Mouse (Mus musculus): ENCODE measurements around the gene Llph. TPM values are rescaled to one million over a fixed set of nuclear protein-coding genes. Genes with fewer than 3 reads are reported as not detected.

Llph gene
- total and polyA plus RNA-seq, 3 experiments, result 75.9 to 237 (median 103) TPM

DNA sequence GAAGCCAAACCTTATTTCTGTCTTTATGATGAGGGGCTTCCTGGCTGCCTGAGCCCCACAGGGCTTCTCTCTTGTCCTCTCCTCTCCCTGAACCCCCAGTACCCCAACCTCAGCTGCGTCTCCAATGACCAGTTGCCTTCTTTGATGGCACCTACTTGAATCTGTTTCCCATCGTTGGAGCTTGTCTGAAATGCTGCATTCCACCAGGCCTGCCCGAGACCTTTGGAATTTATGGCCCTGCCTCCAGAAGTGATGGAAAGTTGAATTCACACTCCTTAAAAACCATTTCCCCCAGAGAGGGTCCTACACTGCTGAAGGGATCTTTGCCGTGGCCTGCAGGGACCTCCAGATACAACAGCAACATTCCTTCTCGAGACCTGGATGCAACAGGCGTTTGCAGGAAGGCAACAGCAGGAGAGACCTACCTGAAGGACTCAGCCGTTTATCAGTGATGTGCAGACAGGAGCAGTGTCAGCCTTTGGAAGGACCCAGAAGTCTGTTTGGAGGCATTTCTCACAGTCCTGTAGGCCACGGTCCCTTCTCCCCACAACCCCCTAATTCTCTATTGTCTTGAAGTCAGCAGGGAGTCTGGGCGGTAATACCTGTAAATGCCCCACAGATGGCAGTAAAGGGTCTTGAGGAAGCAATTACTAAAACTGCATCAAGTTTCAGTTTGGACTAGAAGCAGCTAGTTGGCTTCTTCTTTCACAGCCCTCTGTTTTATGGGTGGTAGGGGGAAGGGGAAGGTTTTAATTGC is 20.3 kb downstream of the Llph start:
- Histone ChIP-seq H3K4me1 (ENCODE audit: control insufficient read depth in 1 of 2, insufficient read depth in 2 of 2) (peaks cover 4 to 18% of the 10 kb centered on the region in 2 experiments), H3K27me3 (replicated peaks) (no peaks in the 10 kb centered on the region), H3K9ac (ENCODE audit: insufficient read depth, low read depth) (no peak overlapping the region), H3K4me3 (replicated peaks in 1 of 3; ENCODE audit: low read depth in 2 of 3, low read length in 2 of 3, poor library complexity in 1 of 3) (no peak overlapping the region), H3K27ac (ENCODE audit: insufficient read depth, low read depth) (no peak overlapping the region), H3K9me3 (replicated peaks; ENCODE audit: low read length) (no peaks in the 10 kb centered on the region), H3K79me2 (replicated peaks; ENCODE audit: control insufficient read depth, extremely low read depth, insufficient read depth, poor library complexity, severe bottlenecking) (no peaks in the 10 kb centered on the region), H3K36me3 (replicated peaks in 1 of 2; ENCODE audit: control insufficient read depth in 1 of 2, insufficient read depth in 1 of 2, low read length in 1 of 2) (no peaks in the 10 kb centered on the region), H3K4me2 (ENCODE audit: insufficient read depth, low read depth, poor library complexity, severe bottlenecking) (no peak overlapping the region; the same call in 1 of the 2 replicates)
- peak; percentile 89 for DNase-seq (ENCODE audit: extremely low read depth)
- dilution Hi-C loops (cut with MboI; ENCODE audit: extremely low pct_ligation_motif_present, extremely low pct_unique_long_range_greater_than_20kb, low sequenced_read_pairs) (no loop called here), in situ Hi-C loops (cut with MboI; ENCODE audit: low pct_ligation_motif_present, low pct_unique_long_range_greater_than_20kb, low sequenced_read_pairs) (loop anchor here (25.0 kb wide), 1 partner anchor 1015 kb away; no protein-coding TSS in a partner anchor)
- TF ChIP-seq ETS1 (conservative IDR thresholded peaks at IDR 0.05; ENCODE audit: low read depth, low read length) (no peak), MEF2A (IDR thresholded peaks at IDR 0.05; ENCODE audit: borderline replicate concordance, low read depth, low read length) (no peak), ZC3H11A (IDR thresholded peaks at IDR 0.05; ENCODE audit: low read depth, low read length) (no peak), MXI1 (IDR thresholded peaks at IDR 0.05; ENCODE audit: low read depth, low read length) (no peak), POLR2A (IDR thresholded peaks at IDR 0.05; ENCODE audit: low read depth, low read length) (no peak), CTCF (conservative IDR thresholded peaks at IDR 0.05 in 1 of 2, IDR thresholded peaks at IDR 0.05 in 1 of 2; ENCODE audit: low read depth in 2 of 2, low read length in 2 of 2) (peak; percentile 79 to 80), ELF1 (IDR thresholded peaks at IDR 0.05; ENCODE audit: low read depth, low read length) (peak; percentile 30; the same call in 1 of the 2 replicates), SMC3 (IDR thresholded peaks at IDR 0.05; ENCODE audit: low read depth, low read length) (peak; percentile 68), KAT2A (IDR thresholded peaks at IDR 0.05; ENCODE audit: insufficient replicate concordance, low read length) (no peak), IRF4 (IDR thresholded peaks at IDR 0.05; ENCODE audit: low read depth, low read length) (peak; percentile 32), TBP (conservative IDR thresholded peaks at IDR 0.05; ENCODE audit: low read depth, low read length) (0 out of 2 replicates have a peak, but pooled peaks have one; percentile 40), USF2 (conservative IDR thresholded peaks at IDR 0.05; ENCODE audit: low read depth, low read length) (no peak), PAX5 (IDR thresholded peaks at IDR 0.05; ENCODE audit: low read length) (no peak), RAD21 (IDR thresholded peaks at IDR 0.05; ENCODE audit: low read depth, low read length) (peak; percentile 67), EP300 (IDR thresholded peaks at IDR 0.05; ENCODE audit: low read length) (no peak)

DNA sequence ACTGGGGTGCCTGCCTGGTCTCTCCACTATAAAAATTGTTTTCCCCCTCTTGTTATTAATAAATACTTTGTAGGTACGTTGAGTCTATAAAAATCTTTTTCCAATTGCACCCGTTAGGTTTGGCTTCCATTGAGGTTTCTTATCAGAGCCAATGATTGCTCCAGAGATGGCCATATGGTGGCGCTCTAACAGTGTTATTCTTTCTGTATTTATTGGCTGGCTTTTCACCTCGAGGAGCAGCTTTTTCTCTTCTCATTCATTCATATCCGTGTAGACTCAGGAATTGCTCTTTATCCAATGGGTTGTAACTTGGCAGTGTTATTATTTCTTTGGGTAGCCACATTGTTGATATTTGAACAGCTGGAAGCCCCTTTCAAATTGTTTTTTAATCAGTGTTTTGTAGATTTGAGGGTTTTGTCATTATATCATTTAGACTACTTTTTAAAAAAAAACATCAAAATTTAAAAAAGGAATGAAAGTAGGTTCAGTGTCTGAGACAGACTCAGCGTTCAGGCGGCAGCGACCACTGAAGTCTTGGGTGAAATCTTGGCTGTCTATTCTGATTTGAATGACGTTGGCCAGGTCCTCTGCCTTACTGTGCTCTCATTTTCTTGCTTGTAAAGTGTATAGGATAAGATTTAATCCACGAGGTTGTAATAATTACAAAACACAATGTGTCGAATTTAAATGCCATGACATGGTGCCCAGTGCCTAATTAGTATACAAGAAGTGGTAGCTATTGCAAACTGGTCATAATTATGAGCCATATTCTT is 24.2 kb downstream of the Llph start:
- H3K9ac ChIP-seq (ENCODE audit: insufficient read depth, low read depth), result no peak overlapping the region
- no peaks in the 10 kb centered on the region for H3K79me2 ChIP-seq (replicated peaks; ENCODE audit: control insufficient read depth, extremely low read depth, insufficient read depth, poor library complexity, severe bottlenecking)
- no peaks in the 10 kb centered on the region for H3K9me3 ChIP-seq (replicated peaks; ENCODE audit: low read length)
- peak overlapping the region; percentile 22; the same call in 1 of the 2 replicates for H3K4me2 ChIP-seq (ENCODE audit: insufficient read depth, low read depth, poor library complexity, severe bottlenecking)
- peaks cover 0 to 9% of the 10 kb centered on the region in 2 experiments; a peak in 3 of 4 replicates for H3K4me1 ChIP-seq (ENCODE audit: control insufficient read depth in 1 of 2, insufficient read depth in 2 of 2)
- H3K36me3 ChIP-seq (replicated peaks in 1 of 2; ENCODE audit: control insufficient read depth in 1 of 2, insufficient read depth in 1 of 2, low read length in 1 of 2), result no peaks in the 10 kb centered on the region
- in situ Hi-C loops (cut with MboI; ENCODE audit: low pct_ligation_motif_present, low pct_unique_long_range_greater_than_20kb, low sequenced_read_pairs) (loop anchor here (25.0 kb wide), 1 partner anchor 611 kb away; no protein-coding TSS in a partner anchor), dilution Hi-C loops (cut with MboI; ENCODE audit: extremely low pct_ligation_motif_present, extremely low pct_unique_long_range_greater_than_20kb, low sequenced_read_pairs) (no loop called here)
- H3K4me3 ChIP-seq (replicated peaks in 1 of 3; ENCODE audit: low read depth in 2 of 3, low read length in 2 of 3, poor library complexity in 1 of 3), result no peak overlapping the region
- no peak overlapping the region for H3K27ac ChIP-seq (ENCODE audit: insufficient read depth, low read depth)
- TF ChIP-seq GABPA (IDR thresholded peaks at IDR 0.05; ENCODE audit: insufficient replicate concordance, low read depth, low read length), result no peak
- TF ChIP-seq CHD1 (IDR thresholded peaks at IDR 0.05; ENCODE audit: low read depth, low read length), result no peak
- TF ChIP-seq ZMIZ1 (IDR thresholded peaks at IDR 0.05; ENCODE audit: low read depth, low read length), result no peak
- TF ChIP-seq EP300 (IDR thresholded peaks at IDR 0.05; ENCODE audit: low read length), result no peak
- TF ChIP-seq PAX5 (IDR thresholded peaks at IDR 0.05; ENCODE audit: low read length), result no peak
- no peak for TF ChIP-seq UBTF (IDR thresholded peaks at IDR 0.05; ENCODE audit: low read depth, low read length)
- no peak for TF ChIP-seq CHD2 (IDR thresholded peaks at IDR 0.05; ENCODE audit: low read length)
- peak; percentile 17; the same call in 1 of the 2 replicates for TF ChIP-seq SMC3 (IDR thresholded peaks at IDR 0.05; ENCODE audit: low read depth, low read length)
- TF ChIP-seq TBP (conservative IDR thresholded peaks at IDR 0.05; ENCODE audit: low read depth, low read length), result no peak
- TF ChIP-seq CTCF (conservative IDR thresholded peaks at IDR 0.05 in 1 of 2, IDR thresholded peaks at IDR 0.05 in 1 of 2; ENCODE audit: low read depth in 2 of 2, low read length in 2 of 2), result peak in 1 of 2 experiments; percentile 55; a peak in 2 of 4 replicates
- TF ChIP-seq USF1 (IDR thresholded peaks at IDR 0.05; ENCODE audit: low read depth, low read length), result no peak
- peak; percentile 9 for TF ChIP-seq RAD21 (IDR thresholded peaks at IDR 0.05; ENCODE audit: low read depth, low read length)
- TF ChIP-seq TCF12 (IDR thresholded peaks at IDR 0.05; ENCODE audit: low read depth, low read length), result no peak
- DNase-seq (ENCODE audit: extremely low read depth), result no peak
- H3K27me3 ChIP-seq (replicated peaks), result no peaks in the 10 kb centered on the region
